ENCODE assay signal across 16 mouse cellular contexts in genomic region chr1:187762641-187763450, GRCm38 (mm10).
DNase-seq lines count a peak whose midpoint lies in the region; ATAC-seq lines count a peak whose summit lies in the region.
"Had no signal": no experiment of that assay in that cellular context is flagged by ENCODE, and none has a peak within 500 bp of the region (broad histone marks: within the 10 kb centered on the region; RNA-seq: fewer than 3 reads in every experiment).

No protein-coding gene starts in this region.

- WGBS in liver, embryonic 12.5 days (ENCODE audit: insufficient replicate concordance) = 45% methylated on average over 5 of the region's 5 CpGs
- 59% methylated on average over 5 of the region's 5 CpGs for WGBS in kidney, embryonic 16.5 days
- 41% methylated on average over 5 of the region's 5 CpGs for WGBS in liver, embryonic 16.5 days (ENCODE audit: insufficient replicate concordance)
- WGBS in midbrain, embryonic 13.5 days = 58% methylated on average over 5 of the region's 5 CpGs

- DNase-seq in adrenal gland, adult (ENCODE audit: inconsistent age in 2 of 2, low spot score in 1 of 2) = peak; percentile 26 to 72
- DNase-seq in adrenal gland, postnatal 4 days (ENCODE audit: low spot score in 2 of 2) = no peak
- DNase-seq in liver = no peak
- no peak for DNase-seq in gastrocnemius, postnatal 4 days (ENCODE audit: low spot score in 2 of 2)
- DNase-seq: cerebellum, postnatal 25 days; right cerebral cortex, postnatal 4 days had no signal

- H3K27ac ChIP-seq in liver, embryonic 12.5 days = no peak overlapping the region
- peak overlapping the region; percentile 71; the same call in 1 of the 2 replicates for H3K27ac ChIP-seq in kidney, embryonic 16.5 days (ENCODE audit: low read length)
- no peak overlapping the region for H3K27ac ChIP-seq in liver, embryonic 16.5 days (ENCODE audit: low read length)
- no peak overlapping the region for H3K27ac ChIP-seq in midbrain, embryonic 13.5 days
- H3K27ac ChIP-seq: embryonic facial prominence, embryonic 12.5 days; hindbrain, embryonic 13.5 days; midbrain, embryonic 12.5 days had no signal

- H3K27me3 ChIP-seq in liver, embryonic 12.5 days (replicated peaks) = no peaks in the 10 kb centered on the region
- H3K27me3 ChIP-seq in kidney, embryonic 16.5 days (ENCODE audit: insufficient read depth, low read length) = no peaks in the 10 kb centered on the region
- no peaks in the 10 kb centered on the region for H3K27me3 ChIP-seq in liver, embryonic 16.5 days (ENCODE audit: control insufficient read depth, insufficient read depth, low read depth, low read length)
- no peaks in the 10 kb centered on the region for H3K27me3 ChIP-seq in midbrain, embryonic 13.5 days
- H3K27me3 ChIP-seq: CH12.LX; embryonic facial prominence, embryonic 12.5 days; hindbrain, embryonic 13.5 days; midbrain, embryonic 12.5 days had no signal

- H3K4me2 ChIP-seq in liver, embryonic 12.5 days = no peak overlapping the region
- H3K4me2 ChIP-seq in kidney, embryonic 16.5 days (replicated peaks; ENCODE audit: low read depth, low read length) = peak overlapping the region; percentile 27; the same call in 1 of the 2 replicates
- no peak overlapping the region for H3K4me2 ChIP-seq in liver, embryonic 16.5 days (ENCODE audit: low read depth, low read length)
- no peak overlapping the region for H3K4me2 ChIP-seq in midbrain, embryonic 13.5 days (replicated peaks)
- H3K4me2 ChIP-seq: embryonic facial prominence, embryonic 12.5 days; hindbrain, embryonic 13.5 days; midbrain, embryonic 12.5 days had no signal

- no peaks in the 10 kb centered on the region for H3K9me3 ChIP-seq in liver, embryonic 12.5 days (replicated peaks)
- H3K9me3 ChIP-seq in kidney, embryonic 16.5 days (ENCODE audit: low read length) = no peaks in the 10 kb centered on the region
- no peaks in the 10 kb centered on the region for H3K9me3 ChIP-seq in liver, embryonic 16.5 days (replicated peaks; ENCODE audit: control insufficient read depth, low read length)
- H3K9me3 ChIP-seq in midbrain, embryonic 13.5 days = no peaks in the 10 kb centered on the region
- H3K9me3 ChIP-seq: embryonic facial prominence, embryonic 12.5 days; hindbrain, embryonic 13.5 days; midbrain, embryonic 12.5 days had no signal

- no peaks in the 10 kb centered on the region for H3K36me3 ChIP-seq in liver, embryonic 12.5 days
- no peaks in the 10 kb centered on the region for H3K36me3 ChIP-seq in kidney, embryonic 16.5 days (ENCODE audit: insufficient read depth, low read length)
- H3K36me3 ChIP-seq in liver, embryonic 16.5 days (ENCODE audit: control insufficient read depth, insufficient read depth) = no peaks in the 10 kb centered on the region
- H3K36me3 ChIP-seq in midbrain, embryonic 13.5 days = no peaks in the 10 kb centered on the region
- H3K36me3 ChIP-seq: embryonic facial prominence, embryonic 12.5 days; hindbrain, embryonic 13.5 days; midbrain, embryonic 12.5 days had no signal

- H3K9ac ChIP-seq in liver, embryonic 12.5 days = no peak overlapping the region
- H3K9ac ChIP-seq in kidney, embryonic 16.5 days (replicated peaks; ENCODE audit: low read length) = no peak overlapping the region
- no peak overlapping the region for H3K9ac ChIP-seq in liver, embryonic 16.5 days (ENCODE audit: low read depth, low read length)
- H3K9ac ChIP-seq in midbrain, embryonic 13.5 days (replicated peaks) = no peak overlapping the region
- H3K9ac ChIP-seq: embryonic facial prominence, embryonic 12.5 days; hindbrain, embryonic 13.5 days; midbrain, embryonic 12.5 days had no signal

- H3K4me1 ChIP-seq in liver, embryonic 12.5 days = no peaks in the 10 kb centered on the region
- peaks cover 25% of the 10 kb centered on the region; the same call in 1 of the 2 replicates for H3K4me1 ChIP-seq in kidney, embryonic 16.5 days (ENCODE audit: insufficient read depth, low read length)
- no peaks in the 10 kb centered on the region for H3K4me1 ChIP-seq in liver, embryonic 16.5 days (ENCODE audit: control insufficient read depth, low read depth, low read length)
- H3K4me1 ChIP-seq in midbrain, embryonic 13.5 days (replicated peaks) = peaks cover 7% of the 10 kb centered on the region
- H3K4me1 ChIP-seq: embryonic facial prominence, embryonic 12.5 days had no signal

- H3K4me3 ChIP-seq in liver, embryonic 12.5 days = no peak overlapping the region
- H3K4me3 ChIP-seq in kidney, embryonic 16.5 days (ENCODE audit: low read length) = no peak overlapping the region
- no peak overlapping the region for H3K4me3 ChIP-seq in liver, embryonic 16.5 days (ENCODE audit: low read depth, low read length)
- no peak overlapping the region for H3K4me3 ChIP-seq in midbrain, embryonic 13.5 days (replicated peaks)
- H3K4me3 ChIP-seq: embryonic facial prominence, embryonic 12.5 days; hindbrain, embryonic 13.5 days; midbrain, embryonic 12.5 days had no signal

- 0 out of 2 replicates have a peak, but pooled peaks have one; percentile 44 for ATAC-seq in liver, embryonic 12.5 days
- no peak; the same call in 1 of the 2 replicates for ATAC-seq in kidney, embryonic 16.5 days (ENCODE audit: low FRiP score, low TSS enrichment)
- peak; percentile 66 for ATAC-seq in liver, embryonic 16.5 days (ENCODE audit: low read depth)
- ATAC-seq in midbrain, embryonic 13.5 days = no peak
- ATAC-seq: activated CD4-positive, CD25-positive, alpha-beta regulatory T cell, adult 4 months; lung, postnatal 0 days had no signal

Comparison
In these comparisons a context has a peak if more than half of its experiments do, and no peak if none do; other contexts are left out.
1. DNase-seq: peak in adrenal gland, adult (2 of 2); none in adrenal gland, postnatal 4 days (0 of 2), liver (single experiment) and gastrocnemius, postnatal 4 days (0 of 2).
2. ATAC-seq: peak in liver, embryonic 12.5 days (single experiment) and liver, embryonic 16.5 days (single experiment); none in kidney, embryonic 16.5 days (single experiment) and midbrain, embryonic 13.5 days (single experiment).